Mouse (Mus musculus): ENCODE measurements around the gene Enkur. TPM values are rescaled to one million over a fixed set of nuclear protein-coding genes. Genes with fewer than 3 reads are reported as not detected.

Enkur gene
- total RNA-seq, 2 experiments from 2014 or later, result 0.20 to 0.87 TPM

- H3K27ac ChIP-seq, result no peak overlapping the region
- intact Hi-C loops (cut with DNase I), result no loop called here
- no peak for TF ChIP-seq CTCF (IDR thresholded peaks at IDR 0.05)
- no peak for DNase-seq
- H3K4me3 ChIP-seq, result no peak overlapping the region
Measured at GRCm38 (mm10) chr2:21172797-21173196, 32.4 kb downstream of the Enkur start.

- intact Hi-C loops (cut with DNase I), result no loop called here
- peak; percentile 42 for DNase-seq
- Histone ChIP-seq H3K27ac (no peak overlapping the region), H3K4me3 (no peak overlapping the region)
- TF ChIP-seq CTCF (IDR thresholded peaks at IDR 0.05), result no peak
Measured at GRCm38 (mm10) chr2:21167916-21168315, 37.2 kb downstream of the Enkur start.

- no peak for TF ChIP-seq CTCF (IDR thresholded peaks at IDR 0.05)
- intact Hi-C loops (cut with DNase I), result no loop called here
- peak; percentile 40 for DNase-seq
- H3K27ac ChIP-seq, result peak overlapping the region; percentile 53
- H3K4me3 ChIP-seq, result no peak overlapping the region
Measured at GRCm38 (mm10) chr2:21164296-21164695, 40.9 kb downstream of the Enkur start.

GRCm38 (mm10) chr2:21153469-21153868 is 51.7 kb downstream of the Enkur start:
- no peak overlapping the region for H3K4me3 ChIP-seq
- no peak overlapping the region for H3K27ac ChIP-seq
- intact Hi-C loops (cut with DNase I), result no loop called here
- no peak for TF ChIP-seq CTCF (IDR thresholded peaks at IDR 0.05)
- no peak for DNase-seq

GRCm38 (mm10) chr2:21147169-21147568 is 58.0 kb downstream of the Enkur start:
- TF ChIP-seq CTCF (IDR thresholded peaks at IDR 0.05), result no peak
- intact Hi-C loops (cut with DNase I), result no loop called here
- peak; percentile 37 for DNase-seq
- no peak overlapping the region for H3K4me3 ChIP-seq
- H3K27ac ChIP-seq, result peak overlapping the region; percentile 74

- DNase-seq, result no peak
- Histone ChIP-seq H3K4me3 (no peak overlapping the region), H3K27ac (peak overlapping the region; percentile 74)
- intact Hi-C loops (cut with DNase I), result no loop called here
- TF ChIP-seq CTCF (IDR thresholded peaks at IDR 0.05), result no peak
Measured at GRCm38 (mm10) chr2:21146486-21146885, 58.7 kb downstream of the Enkur start.

- TF ChIP-seq CTCF (IDR thresholded peaks at IDR 0.05), result no peak
- no peak for DNase-seq
- H3K4me3 ChIP-seq, result peak overlapping the region; percentile 82
- H3K27ac ChIP-seq, result peak overlapping the region; percentile 76
- intact Hi-C loops (cut with DNase I), result no loop called here
Measured at GRCm38 (mm10) chr2:21142616-21143015, 62.5 kb downstream of the Enkur start.

- intact Hi-C loops (cut with DNase I), result no loop called here
- peak overlapping the region; percentile 76 for H3K27ac ChIP-seq
Measured at GRCm38 (mm10) chr2:21142204-21142580, 63.0 kb downstream of the Enkur start.

GRCm38 (mm10) chr2:21141520-21142203 is 63.5 kb downstream of the Enkur start:
- peak overlapping the region; percentile 76 for H3K27ac ChIP-seq
- TF ChIP-seq CTCF (IDR thresholded peaks at IDR 0.05), result no peak
- peak overlapping the region; percentile 82 for H3K4me3 ChIP-seq
- intact Hi-C loops (cut with DNase I), result no loop called here
- DNase-seq, result peak; percentile 70

More at GRCm38 (mm10) chr2:21142204-21142580, 63.0 kb downstream of the Enkur start:
- peak; percentile 82 for DNase-seq
- no peak for TF ChIP-seq CTCF (IDR thresholded peaks at IDR 0.05)
- H3K4me3 ChIP-seq, result peak overlapping the region; percentile 82

GRCm38 (mm10) chr2:21141189-21141519 is 64.0 kb downstream of the Enkur start:
- Histone ChIP-seq H3K4me3 (peak overlapping the region; percentile 82), H3K27ac (peak overlapping the region; percentile 76)
- intact Hi-C loops (cut with DNase I), result no loop called here
- DNase-seq, result no peak
- TF ChIP-seq CTCF (IDR thresholded peaks at IDR 0.05), result no peak

Other genes with a start within 250 kb of the Enkur start
- 10 to 100 TPM; 32.4 to 35.6 TPM for gene Arhgap21, start 236.5 kb downstream of the Enkur start, total RNA-seq (2021)
- 1 to 10 TPM; 2.6 to 3.7 TPM for gene Thnsl1, start 359 bp upstream of the Enkur start, total RNA-seq (2021)
- gene Gpr158, start 162.2 kb upstream of the Enkur start, total RNA-seq (2021), result not detected